Mouse (Mus musculus) hindbrain, embryonic 10.5 days (tissue): ENCODE results near the gene Lgals3. TPM values are rescaled to one million over a fixed set of nuclear protein-coding genes. Genes with fewer than 3 reads are reported as not detected.
A peak's percentile ranks its signal among the peaks of the same experiment; 100 is the strongest.

ENCODE experiments used
- DNase-seq: peaks from one replicate; pipeline ENCODE4 v3.0.0-alpha.2; 2017; ENCODE audit warnings: low spot score
- H3K27ac ChIP-seq: fragments of 300-500 bp; sonication (generic); 2 replicates; pipeline ENCODE4 v1.5.1; 2016; ENCODE audit warnings: mild to moderate bottlenecking, moderate library complexity
- H3K27me3 ChIP-seq: fragments of 300-500 bp; sonication (generic); 2 replicates; pipeline ENCODE4 v1.6.1; 2016; ENCODE audit warnings: mild to moderate bottlenecking; ENCODE audit not compliant: poor library complexity, insufficient read depth, severe bottlenecking
- H3K36me3 ChIP-seq: fragments of 300-500 bp; sonication (generic); 2 replicates; pipeline ENCODE4 v1.6.1; 2016; ENCODE audit warnings: mild to moderate bottlenecking, moderate library complexity
- H3K4me1 ChIP-seq: fragments of 300-500 bp; sonication (generic); replicated peaks from 2 replicates; pipeline ENCODE4 v1.6.1; 2016; ENCODE audit warnings: mild to moderate bottlenecking
- H3K4me3 ChIP-seq: fragments of 300-500 bp; sonication (generic); 2 replicates; pipeline ENCODE4 v1.5.1; 2016; ENCODE audit warnings: mild to moderate bottlenecking, moderate library complexity
- H3K9me3 ChIP-seq: fragments of 300-500 bp; sonication (generic); 2 replicates; pipeline ENCODE4 v1.6.1; 2016; ENCODE audit warnings: mild to moderate bottlenecking, moderate library complexity
- WGBS: fragments of 180-500 bp; shearing (Covaris S2); methylation state at CpG from one replicate; pipeline ENCODE4 v1.1.7; 2016; 5-methylcytosine and 5-hydroxymethylcytosine counted together
- polyA plus RNA-seq: library from polyadenylated mRNA; unstranded; fragments of >200 nt; fragmentation: Nextera tagmentation; extraction: Ambion mirVana; gene quantifications from 2 replicates; pipeline ENCODE4 v1.2.1, GENCODE M21; 2016

Gene Lgals3
- polyA plus RNA-seq, 1 experiment from 2014 or later: 0.43 TPM

DNA sequence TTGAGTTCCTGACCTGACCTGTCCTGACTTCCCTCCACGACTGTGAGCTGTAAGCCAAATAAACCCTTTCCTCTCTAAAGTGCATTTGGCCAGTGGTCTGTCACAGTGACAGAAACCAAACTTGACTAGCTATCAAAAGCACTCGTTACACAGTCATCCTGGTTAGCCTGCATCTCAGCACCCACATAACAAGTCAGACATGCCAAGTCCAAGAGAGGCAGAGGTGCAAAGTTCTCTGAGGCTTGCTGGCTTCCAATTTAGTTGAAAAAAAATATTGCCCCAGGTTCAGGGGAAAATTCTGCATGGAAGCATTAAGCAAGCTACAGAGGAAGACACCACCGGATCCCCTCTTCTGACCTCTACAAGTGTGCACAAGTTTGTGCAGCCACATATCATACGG, 14.3 kb upstream of the Lgals3 start:
- H3K36me3 ChIP-seq: no peaks in the 10 kb centered on the region
- WGBS: 88% methylated on average over 4 of the region's 4 CpGs
- no peak for DNase-seq
- H3K27ac ChIP-seq: no peak overlapping the region
- H3K27me3 ChIP-seq: no peaks in the 10 kb centered on the region
- H3K4me3 ChIP-seq: no peak overlapping the region
- H3K9me3 ChIP-seq: no peaks in the 10 kb centered on the region
- no peaks in the 10 kb centered on the region for H3K4me1 ChIP-seq

DNA sequence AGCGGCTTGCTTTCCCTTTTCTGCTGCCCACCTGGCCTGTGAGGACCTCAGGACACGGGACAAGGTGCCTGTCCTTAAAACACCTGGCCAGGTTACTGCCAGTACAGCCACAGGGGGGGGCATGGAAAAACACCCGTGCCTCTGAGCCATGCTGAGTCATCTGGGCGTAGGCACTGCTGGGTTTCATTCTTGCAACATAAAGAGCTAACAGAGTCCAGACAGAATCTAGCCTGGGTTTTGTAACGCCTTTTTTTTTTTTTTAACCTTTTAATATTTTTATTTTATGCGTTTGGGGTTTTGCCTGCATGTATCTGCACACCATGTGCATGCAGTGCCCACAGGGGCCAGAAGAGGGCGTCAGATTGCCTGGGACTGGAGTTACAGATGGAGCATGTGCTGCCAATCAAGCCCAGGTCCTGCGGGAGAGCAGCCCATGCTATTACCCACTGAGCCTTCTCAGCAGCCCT, 13.4 kb upstream of the Lgals3 start:
- Histone ChIP-seq H3K4me1 (no peaks in the 10 kb centered on the region), H3K27me3 (no peaks in the 10 kb centered on the region), H3K36me3 (no peaks in the 10 kb centered on the region), H3K9me3 (no peaks in the 10 kb centered on the region), H3K27ac (no peak overlapping the region), H3K4me3 (no peak overlapping the region)
- WGBS: 64% methylated on average over 8 of the region's 8 CpGs
- DNase-seq: peak; percentile 12

DNA sequence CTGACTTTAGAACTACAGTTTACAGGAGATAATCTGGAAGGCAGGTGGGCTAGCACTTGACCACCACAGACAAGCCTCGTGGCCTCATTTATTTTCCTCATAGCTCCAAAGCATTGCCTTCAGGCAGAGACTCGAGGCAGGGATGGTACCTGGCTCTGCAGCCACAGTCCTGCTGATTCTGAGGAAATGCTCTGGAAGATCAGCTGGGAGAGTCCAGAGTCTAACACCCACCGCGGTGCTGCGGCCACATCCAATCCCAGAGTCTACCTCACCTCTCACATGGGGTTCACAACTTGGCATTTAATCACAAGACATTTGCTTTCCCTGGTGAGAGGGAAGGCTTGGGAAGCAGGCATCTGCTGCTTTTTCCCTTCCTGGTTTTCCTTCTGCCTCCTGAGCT, 12.6 kb upstream of the Lgals3 start:
- no peak overlapping the region for H3K27ac ChIP-seq
- no peaks in the 10 kb centered on the region for H3K36me3 ChIP-seq
- 80% methylated on average over 5 of the region's 5 CpGs for WGBS
- H3K4me1 ChIP-seq: no peaks in the 10 kb centered on the region
- H3K9me3 ChIP-seq: no peaks in the 10 kb centered on the region
- no peak for DNase-seq
- no peaks in the 10 kb centered on the region for H3K27me3 ChIP-seq
- H3K4me3 ChIP-seq: no peak overlapping the region

DNA sequence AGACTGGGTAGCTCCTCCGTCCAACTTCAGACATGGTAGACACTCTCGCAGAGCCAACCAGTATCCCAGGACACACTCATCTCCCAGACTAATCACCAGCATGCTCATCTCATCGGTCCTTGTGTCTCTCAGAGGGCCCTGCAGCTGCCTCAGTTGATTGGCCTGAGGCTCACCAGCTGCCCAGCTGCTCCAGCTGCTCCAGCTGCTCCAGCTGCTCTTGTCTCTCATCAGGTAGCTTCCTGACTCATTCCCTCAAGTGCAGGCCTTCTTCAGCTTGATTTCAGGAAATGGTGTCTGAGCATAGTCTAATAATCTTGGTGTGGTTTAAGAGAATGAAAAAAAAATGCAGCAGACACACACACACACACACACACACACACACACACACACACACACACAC, 10.9 kb upstream of the Lgals3 start:
- 84% methylated on average over 3 of the region's 3 CpGs for WGBS
- no peak overlapping the region for H3K27ac ChIP-seq

DNA sequence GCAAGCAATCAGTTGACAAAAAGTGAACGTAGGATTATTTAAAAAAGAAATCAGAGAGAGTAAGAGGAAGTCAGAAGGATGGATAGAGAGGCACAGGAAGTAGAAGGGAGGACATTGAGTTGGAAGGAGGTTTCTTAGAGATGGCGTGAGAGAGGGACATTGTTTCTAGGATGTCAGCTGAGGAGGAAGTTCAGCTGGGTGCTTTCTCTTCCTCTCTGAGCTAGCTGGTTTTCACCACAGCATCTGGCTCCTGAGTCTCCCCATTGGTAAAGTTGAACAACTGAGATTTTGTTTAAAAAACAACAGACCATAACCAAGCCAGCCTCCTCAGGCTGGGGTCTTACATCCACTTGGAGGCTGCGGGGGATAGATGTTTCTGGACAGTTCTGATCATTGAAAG, 7.9 kb upstream of the Lgals3 start:
- 80% methylated on average over 3 of the region's 3 CpGs for WGBS
- H3K9me3 ChIP-seq: no peaks in the 10 kb centered on the region
- no peak overlapping the region for H3K27ac ChIP-seq
- DNase-seq: no peak
- H3K27me3 ChIP-seq: no peaks in the 10 kb centered on the region
- no peak overlapping the region for H3K4me3 ChIP-seq
- no peaks in the 10 kb centered on the region for H3K36me3 ChIP-seq
- peaks cover under 1% of the 10 kb centered on the region; the same call in 1 of the 2 replicates for H3K4me1 ChIP-seq

More for the DNA sequence above, 10.9 kb upstream of the Lgals3 start:
- no peak for DNase-seq
- no peaks in the 10 kb centered on the region for H3K4me1 ChIP-seq
- no peaks in the 10 kb centered on the region for H3K36me3 ChIP-seq
- no peaks in the 10 kb centered on the region for H3K27me3 ChIP-seq
- H3K4me3 ChIP-seq: no peak overlapping the region
- H3K9me3 ChIP-seq: no peaks in the 10 kb centered on the region

DNA sequence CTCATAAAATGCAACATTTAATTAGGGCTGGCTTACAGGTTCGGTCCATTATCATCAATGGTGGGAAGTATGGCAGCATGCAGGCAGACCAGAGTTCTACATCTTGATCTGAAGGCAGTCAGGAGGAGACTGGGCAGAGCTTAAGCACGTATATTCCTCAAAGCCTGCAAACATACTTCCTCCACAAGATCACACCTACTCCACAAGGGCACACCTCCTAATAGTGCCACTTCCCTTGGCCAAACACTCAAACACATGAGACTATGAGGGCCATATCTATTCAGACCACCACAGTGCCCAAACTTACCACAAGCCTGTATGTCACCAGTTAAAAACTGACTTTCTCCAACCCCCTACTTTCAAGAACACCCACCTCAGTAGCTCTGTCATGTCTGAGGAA, 6.1 kb upstream of the Lgals3 start:
- no peak for DNase-seq
- Histone ChIP-seq H3K4me3 (no peak overlapping the region), H3K9me3 (no peaks in the 10 kb centered on the region), H3K27me3 (no peaks in the 10 kb centered on the region), H3K27ac (no peak overlapping the region), H3K4me1 (peaks cover 7% of the 10 kb centered on the region), H3K36me3 (no peaks in the 10 kb centered on the region)
- WGBS: 93% methylated on average over 2 of the region's 2 CpGs

DNA sequence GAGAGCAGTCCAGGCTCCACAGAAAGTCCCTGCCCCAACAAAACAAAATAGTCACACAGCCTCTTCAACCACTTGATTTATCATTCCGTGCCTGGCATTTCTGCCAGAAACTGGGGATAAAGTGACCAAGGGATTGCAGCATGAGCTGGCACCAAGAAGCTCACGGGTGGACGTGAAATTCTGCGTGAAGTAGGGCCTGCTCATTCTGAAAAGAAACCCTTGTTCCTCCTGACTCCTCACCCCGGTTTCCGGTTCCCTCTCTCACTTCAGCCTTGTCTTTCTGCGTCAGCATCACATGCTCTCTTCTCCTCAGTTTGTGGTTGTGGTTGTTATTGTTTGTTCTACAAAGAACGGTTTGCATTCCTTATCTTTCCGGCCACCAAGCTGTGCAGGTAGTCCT, 5.7 kb upstream of the Lgals3 start:
- H3K27ac ChIP-seq: no peak overlapping the region
- DNase-seq: no peak
- H3K36me3 ChIP-seq: no peaks in the 10 kb centered on the region

DNA sequence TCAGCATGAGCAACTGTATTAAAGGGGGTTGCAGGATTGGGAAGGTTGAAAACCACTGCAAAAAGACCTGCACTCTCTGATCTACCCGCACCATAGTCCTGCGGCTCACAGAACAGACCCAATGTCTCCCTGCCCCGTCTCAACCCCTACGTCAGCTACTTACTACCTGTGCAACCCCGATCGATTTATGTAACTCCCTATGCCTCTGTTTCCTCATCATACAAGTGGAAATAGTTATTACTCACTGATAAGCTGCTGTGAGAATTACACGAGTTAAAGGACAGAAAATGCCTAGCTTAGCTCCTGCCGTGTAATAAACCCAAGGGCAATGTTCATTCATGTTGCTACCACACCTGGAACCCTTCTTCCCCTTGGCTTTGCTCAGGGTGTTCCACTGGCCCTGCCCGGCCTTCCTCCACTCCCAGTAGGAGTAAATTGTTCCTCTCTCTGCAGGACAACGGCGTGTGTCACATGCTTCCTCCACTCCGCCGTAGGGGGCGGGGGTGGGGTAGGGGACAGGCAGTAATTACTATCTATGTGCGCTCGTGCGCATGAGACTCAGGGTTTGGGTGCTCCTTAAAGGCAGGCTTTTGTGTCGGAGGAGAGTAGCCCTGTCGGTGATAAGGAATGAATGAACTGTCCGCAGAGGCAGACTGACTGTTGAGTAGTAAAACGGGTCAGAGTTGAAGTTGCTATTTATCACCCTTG, 2.7 kb upstream of the Lgals3 start:
- no peaks in the 10 kb centered on the region for H3K9me3 ChIP-seq
- no peaks in the 10 kb centered on the region for H3K27me3 ChIP-seq
- DNase-seq: peak; percentile 23
- 45% methylated on average over 21 of the region's 21 CpGs for WGBS
- peaks cover 16% of the 10 kb centered on the region for H3K4me1 ChIP-seq
- no peaks in the 10 kb centered on the region for H3K36me3 ChIP-seq
- H3K27ac ChIP-seq: no peak overlapping the region
- H3K4me3 ChIP-seq: no peak overlapping the region

More for the DNA sequence above, 5.7 kb upstream of the Lgals3 start:
- Histone ChIP-seq H3K4me1 (peaks cover 9% of the 10 kb centered on the region), H3K27me3 (no peaks in the 10 kb centered on the region), H3K4me3 (no peak overlapping the region), H3K9me3 (no peaks in the 10 kb centered on the region)
- WGBS: 87% methylated on average over 9 of the region's 9 CpGs

DNA sequence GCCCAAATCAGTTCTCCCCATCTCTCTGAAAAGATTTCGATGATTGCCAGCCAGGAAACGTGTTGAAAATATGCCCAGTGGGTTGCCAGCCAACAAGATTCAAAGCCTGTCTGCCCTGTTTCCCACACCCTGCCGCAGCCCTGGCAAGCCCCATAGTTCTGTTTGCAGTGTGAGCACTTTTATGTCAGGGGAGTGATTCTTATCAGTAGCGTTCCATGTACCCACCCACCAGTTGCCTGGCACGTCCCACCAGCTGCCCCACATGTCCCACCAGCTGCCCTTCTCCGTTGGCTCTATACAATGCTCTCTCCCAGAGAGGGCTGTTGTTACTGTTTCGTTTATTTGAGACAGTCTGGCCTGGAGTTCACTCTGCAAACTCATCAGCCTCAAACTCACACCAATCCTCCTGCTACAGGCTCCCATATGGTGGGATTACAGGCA, 650 bp upstream of the Lgals3 start:
- no peak for DNase-seq
- WGBS: 77% methylated on average over 7 of the region's 7 CpGs
- Histone ChIP-seq H3K36me3 (no peaks in the 10 kb centered on the region), H3K27me3 (no peaks in the 10 kb centered on the region), H3K9me3 (no peaks in the 10 kb centered on the region), H3K27ac (no peak overlapping the region), H3K4me3 (no peak overlapping the region), H3K4me1 (peaks cover 16% of the 10 kb centered on the region)

DNA sequence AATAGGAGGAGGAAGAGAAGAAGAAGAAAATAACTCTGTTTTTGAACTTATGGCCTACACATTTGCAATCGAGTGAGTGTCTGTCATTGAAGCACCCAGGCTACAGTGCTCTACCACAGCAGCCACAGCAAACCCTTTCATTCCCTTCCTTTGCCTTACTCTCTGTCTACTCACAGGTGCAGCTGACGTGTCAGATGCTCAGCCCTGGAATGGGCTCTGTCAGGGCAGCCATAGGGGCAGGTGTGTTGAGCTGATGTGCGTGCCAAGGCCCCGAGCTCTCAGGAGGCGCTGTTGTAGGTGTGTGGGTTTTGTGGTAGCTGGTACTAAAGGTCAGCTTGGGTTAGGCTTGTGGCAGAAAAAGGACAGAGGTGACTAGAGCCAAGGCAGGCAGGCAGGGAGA, 2.2 kb downstream of the Lgals3 start:
- Histone ChIP-seq H3K4me1 (peaks cover 27% of the 10 kb centered on the region), H3K36me3 (no peaks in the 10 kb centered on the region)
- WGBS: 91% methylated on average over 5 of the region's 5 CpGs

DNA sequence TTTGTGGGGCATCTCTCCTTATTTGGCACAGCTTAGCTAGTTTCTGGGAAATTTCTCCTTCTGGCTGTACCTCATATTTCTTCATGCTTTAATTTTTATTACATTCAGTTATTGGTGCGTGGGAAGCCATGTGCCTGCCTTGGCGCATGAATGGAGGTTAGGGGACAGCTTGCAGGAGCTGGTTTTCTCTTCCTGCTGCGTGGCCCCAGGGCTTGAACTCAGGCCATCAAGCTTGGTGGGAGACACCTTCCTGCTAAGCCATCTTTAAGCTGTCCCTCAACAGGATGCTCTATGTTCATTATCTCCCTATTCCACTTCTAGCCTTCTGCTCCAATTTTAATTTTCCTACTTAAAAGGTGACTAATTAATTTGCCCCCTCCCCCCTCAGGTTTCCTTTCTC, 3.2 kb downstream of the Lgals3 start:
- WGBS: 90% methylated on average over 3 of the region's 3 CpGs
- Histone ChIP-seq H3K27me3 (peaks cover 31% of the 10 kb centered on the region), H3K9me3 (no peaks in the 10 kb centered on the region), H3K4me3 (no peak overlapping the region), H3K27ac (no peak overlapping the region), H3K4me1 (peaks cover 21% of the 10 kb centered on the region), H3K36me3 (no peaks in the 10 kb centered on the region)
- DNase-seq: no peak

More for the DNA sequence above, 2.2 kb downstream of the Lgals3 start:
- no peak for DNase-seq
- H3K27me3 ChIP-seq: peaks cover 24% of the 10 kb centered on the region
- H3K9me3 ChIP-seq: no peaks in the 10 kb centered on the region
- H3K27ac ChIP-seq: no peak overlapping the region
- H3K4me3 ChIP-seq: no peak overlapping the region

DNA sequence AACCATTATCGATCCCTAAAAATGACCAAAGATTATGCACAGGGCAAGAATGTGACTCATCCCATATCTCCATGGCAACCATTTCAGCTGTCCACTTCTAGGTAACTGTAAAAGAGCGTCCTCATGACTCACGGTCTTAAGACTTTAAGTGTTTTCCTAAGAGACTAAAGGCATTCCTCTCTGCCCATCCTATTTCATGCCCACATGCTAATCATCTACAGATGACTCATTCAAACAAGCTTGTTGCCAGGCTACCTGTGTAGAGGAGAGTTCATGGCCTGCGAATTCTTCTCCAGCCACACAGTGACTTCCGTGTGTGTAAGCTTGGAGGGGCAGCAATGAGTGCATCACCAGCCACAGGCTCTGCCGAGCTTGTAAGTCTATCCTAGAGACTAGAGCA, 4.1 kb downstream of the Lgals3 start:
- H3K9me3 ChIP-seq: no peaks in the 10 kb centered on the region
- no peak overlapping the region for H3K27ac ChIP-seq
- no peak for DNase-seq
- no peaks in the 10 kb centered on the region for H3K36me3 ChIP-seq
- WGBS: 81% methylated on average over 6 of the region's 6 CpGs
- peaks cover 31% of the 10 kb centered on the region for H3K27me3 ChIP-seq
- H3K4me3 ChIP-seq: no peak overlapping the region
- peaks cover 21% of the 10 kb centered on the region for H3K4me1 ChIP-seq

DNA sequence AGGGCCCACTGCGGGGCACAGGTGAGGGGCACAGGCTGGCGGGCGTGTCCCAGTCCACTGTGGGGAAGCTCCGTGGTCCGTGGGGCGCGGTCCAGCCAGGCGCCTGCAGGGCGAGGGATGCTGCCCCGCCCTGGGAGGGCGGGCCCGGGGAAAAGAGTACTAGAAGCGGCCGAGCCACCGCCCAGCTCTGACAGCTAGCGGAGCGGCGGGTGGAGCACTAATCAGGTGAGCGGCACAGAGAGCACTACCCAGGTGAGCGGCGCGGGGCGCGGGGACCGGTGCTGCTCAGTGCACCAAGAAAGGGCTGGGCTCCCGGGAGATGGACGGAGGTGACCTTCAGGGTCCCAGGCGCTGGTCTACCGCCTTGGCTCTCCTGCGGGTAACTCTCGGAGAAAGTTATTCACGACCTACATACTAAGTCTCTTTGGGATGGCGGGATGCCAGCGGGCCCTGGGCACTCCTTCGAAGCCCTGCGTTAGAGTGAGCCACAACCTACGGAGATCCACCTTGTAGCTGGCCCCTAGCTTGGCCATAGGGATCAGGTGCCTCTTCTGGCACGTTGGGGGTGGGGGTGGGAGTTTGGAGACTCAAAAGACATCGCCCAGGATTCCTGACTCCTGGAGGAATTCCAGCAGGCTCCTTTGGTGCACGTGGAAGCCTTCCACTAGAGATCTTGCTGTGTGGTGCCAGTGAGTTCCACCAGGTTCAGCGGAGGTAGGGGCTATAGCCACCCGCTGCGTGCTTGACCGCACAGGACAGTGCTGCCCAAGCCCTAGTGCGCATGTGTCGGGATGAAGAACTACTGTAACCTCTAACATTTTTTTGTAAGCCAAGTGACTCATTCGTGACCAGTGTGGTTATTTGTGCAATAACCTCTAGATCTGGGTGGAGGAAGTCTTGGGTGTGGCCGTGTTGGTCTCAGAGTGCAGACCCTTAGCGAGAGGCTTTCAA, 6.5 kb downstream of the Lgals3 start:
- DNase-seq: no peak
- peaks cover 12% of the 10 kb centered on the region for H3K4me1 ChIP-seq
- H3K9me3 ChIP-seq: no peaks in the 10 kb centered on the region
- 16% methylated on average over 49 of the region's 49 CpGs for WGBS
- H3K27ac ChIP-seq: no peak overlapping the region
- H3K36me3 ChIP-seq: no peaks in the 10 kb centered on the region
- peak overlapping the region; percentile 46 for H3K4me3 ChIP-seq
- peaks cover 31% of the 10 kb centered on the region for H3K27me3 ChIP-seq
